Mouse (Mus musculus): Measurements from ENCODE around the gene Smpd2.

- TF ChIP-seq CTCF (IDR thresholded peaks at IDR 0.05; ENCODE audit: borderline replicate concordance, extremely low read depth, insufficient read depth, insufficient read length) (no peak), POLR2A (IDR thresholded peaks at IDR 0.05; ENCODE audit: borderline replicate concordance, extremely low read depth, insufficient read depth, insufficient read length, poor library complexity, severe bottlenecking) (no peak)
Measured at GRCm38 (mm10) chr10:41470693-41471092, 19.5 kb downstream of the Smpd2 start.
